Mouse (Mus musculus): ENCODE measurements around the gene Serpina16.

Serpina16 gene

GRCm38 (mm10) chr12:103656848-103657626 is 18.9 kb downstream of the Serpina16 start, which contains the start of gene Serpina6:
Serpina6 (minus strand) TSS chr12:103657212.
- DNase-seq (ENCODE audit: low read depth, low spot score): no peak

- DNase-seq (ENCODE audit: low read depth, low spot score): no peak
Observed at GRCm38 (mm10) chr12:103655123-103656044, 20.6 kb downstream of the Serpina16 start.

- DNase-seq (ENCODE audit: low read depth, low spot score): no peak
Observed at GRCm38 (mm10) chr12:103653836-103654235, 22.1 kb downstream of the Serpina16 start.

GRCm38 (mm10) chr12:103646314-103646713 is 29.6 kb downstream of the Serpina16 start:
- DNase-seq (ENCODE audit: low read depth, low spot score): no peak

- no peak for DNase-seq (ENCODE audit: low read depth, low spot score)
Observed at GRCm38 (mm10) chr12:103644601-103645000, 31.3 kb downstream of the Serpina16 start.

GRCm38 (mm10) chr12:103643818-103644217 is 32.1 kb downstream of the Serpina16 start:
- DNase-seq (ENCODE audit: low read depth, low spot score): no peak

GRCm38 (mm10) chr12:103643336-103643735 is 32.6 kb downstream of the Serpina16 start:
- peak; percentile 29 for DNase-seq (ENCODE audit: low read depth, low spot score)

- DNase-seq (ENCODE audit: low read depth, low spot score): no peak
Observed at GRCm38 (mm10) chr12:103635846-103636245, 40.1 kb downstream of the Serpina16 start.

GRCm38 (mm10) chr12:103634430-103634829 is 41.5 kb downstream of the Serpina16 start:
- DNase-seq (ENCODE audit: low read depth, low spot score): no peak

GRCm38 (mm10) chr12:103631203-103631612 is 44.7 kb downstream of the Serpina16 start, which contains the start of gene Serpina10:
Serpina10 (minus strand) TSS chr12:103631444.
- DNase-seq (ENCODE audit: low read depth, low spot score): no peak
